Mouse (Mus musculus) olfactory bulb, adult 2 months (tissue): ENCODE results near the gene Zdhhc17.

Experiments used
- CTCF ChIP-seq: fragments of 200-500 bp; IDR thresholded peaks from 2 replicates; pipeline ENCODE4 v1.5.1; 2012; ENCODE audit warnings: low read depth, mild to moderate bottlenecking, low read length, moderate library complexity; ENCODE audit not compliant: insufficient read depth
- POLR2A ChIP-seq: fragments of 200-500 bp; IDR thresholded peaks from 2 replicates; pipeline ENCODE4 v1.6.1; 2012; ENCODE audit warnings: mild to moderate bottlenecking, low read depth, low read length, moderate library complexity; ENCODE audit not compliant: insufficient read depth

GRCm38 (mm10) chr10:110947574-110947973 is 62.4 kb downstream of the Zdhhc17 start:
- TF ChIP-seq CTCF (no peak), POLR2A (no peak)
